Mouse (Mus musculus) layer of hippocampus, adult 11-12 months (tissue): Measurements from ENCODE around the gene 4930524J08Rik.
A peak's percentile ranks its signal among the peaks of the same experiment; 100 is the strongest.

ENCODE experiments used
- DNase-seq: peaks from one replicate; pipeline ENCODE4 v3.0.0; 2022; ENCODE audit warnings: low spot score

The 4930524J08Rik gene

GRCm38 (mm10) chr5:99978699-99979442, at the start of gene 4930524J08Rik, which contains the start of gene Hnrnpd:
Gene 4930524J08Rik, plus strand, starts transcription at chr5:99979061.
Gene Hnrnpd, minus strand, starts transcription at chr5:99978938.
- DNase-seq, result peak; percentile 95

- no peak for DNase-seq
Measured at GRCm38 (mm10) chr5:99931910-99932309, 47.0 kb upstream of the 4930524J08Rik start.

GRCm38 (mm10) chr5:99939440-99939839, 39.4 kb upstream of the 4930524J08Rik start:
- no peak for DNase-seq

- DNase-seq, result no peak
Measured at GRCm38 (mm10) chr5:99941273-99941672, 37.6 kb upstream of the 4930524J08Rik start.

GRCm38 (mm10) chr5:99941776-99942502, 36.9 kb upstream of the 4930524J08Rik start:
- DNase-seq, result no peak

- DNase-seq, result no peak
Measured at GRCm38 (mm10) chr5:99952513-99952912, 26.3 kb upstream of the 4930524J08Rik start.

GRCm38 (mm10) chr5:99953883-99954282, 25.0 kb upstream of the 4930524J08Rik start:
- DNase-seq, result no peak

GRCm38 (mm10) chr5:99958666-99959065, 20.2 kb upstream of the 4930524J08Rik start:
- DNase-seq, result no peak

- DNase-seq, result no peak
Measured at GRCm38 (mm10) chr5:99959236-99959936, 19.5 kb upstream of the 4930524J08Rik start.

GRCm38 (mm10) chr5:99959960-99960359, 18.9 kb upstream of the 4930524J08Rik start:
- DNase-seq, result no peak

GRCm38 (mm10) chr5:99973941-99974340, 4.9 kb upstream of the 4930524J08Rik start:
- DNase-seq, result peak; percentile 23

GRCm38 (mm10) chr5:99975061-99975460, 3.8 kb upstream of the 4930524J08Rik start:
- DNase-seq, result no peak

- no peak for DNase-seq
Measured at GRCm38 (mm10) chr5:99975776-99976175, 3.1 kb upstream of the 4930524J08Rik start.

- no peak for DNase-seq
Measured at GRCm38 (mm10) chr5:99976334-99976955, 2.4 kb upstream of the 4930524J08Rik start.

GRCm38 (mm10) chr5:99977516-99978301, 1.2 kb upstream of the 4930524J08Rik start:
- DNase-seq, result peak; percentile 73

- no peak for DNase-seq
Measured at GRCm38 (mm10) chr5:99983452-99984061, 4.7 kb downstream of the 4930524J08Rik start.

GRCm38 (mm10) chr5:99994166-99994565, 15.3 kb downstream of the 4930524J08Rik start:
- no peak for DNase-seq

GRCm38 (mm10) chr5:99994680-99995079, 15.8 kb downstream of the 4930524J08Rik start:
- no peak for DNase-seq

GRCm38 (mm10) chr5:100000048-100000447, 21.2 kb downstream of the 4930524J08Rik start:
- no peak for DNase-seq

- no peak for DNase-seq
Measured at GRCm38 (mm10) chr5:100000500-100000899, 21.6 kb downstream of the 4930524J08Rik start.

GRCm38 (mm10) chr5:100003895-100004294, 25.0 kb downstream of the 4930524J08Rik start:
- no peak for DNase-seq
